Mouse (Mus musculus) E14TG2a.4 (cell line): ENCODE results near the gene Ctsll3.

Experiments
- CTCF ChIP-seq: conservative IDR thresholded peaks from 2 replicates; pipeline ENCODE4 v1.5.1; 2014; ENCODE audit warnings: low read length
- NANOG ChIP-seq: IDR thresholded peaks from 2 replicates; pipeline ENCODE4 v1.6.1; 2014; ENCODE audit warnings: borderline replicate concordance, low read length, mixed read lengths

DNA sequence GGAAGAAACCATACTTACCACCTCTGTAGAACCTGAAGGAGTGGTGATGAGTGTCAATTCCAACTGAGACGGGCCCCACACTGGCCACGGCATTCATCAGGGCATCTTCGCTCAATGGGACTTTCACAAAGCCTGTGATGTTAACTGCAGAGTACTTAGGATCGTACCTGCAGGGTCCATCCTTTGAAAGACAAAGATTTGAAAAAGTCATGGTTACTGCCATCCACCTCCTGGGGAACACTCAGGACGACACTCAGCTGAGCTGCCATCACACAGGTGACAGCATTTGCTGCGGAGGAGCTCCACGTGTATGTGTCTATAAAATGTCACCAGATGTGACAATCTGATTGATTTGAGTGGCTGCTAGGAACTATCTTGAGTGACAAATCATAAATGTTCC is 19.3 kb downstream of the Ctsll3 start:
- TF ChIP-seq CTCF (no peak), NANOG (no peak)
